Mouse (Mus musculus) liver, embryonic 14 days (tissue): Measurements from ENCODE around the gene Ugt2a1. TPM values are rescaled to one million over a fixed set of nuclear protein-coding genes. Genes with fewer than 3 reads are reported as not detected.

Source experiments
- polyA plus RNA-seq: library from polyadenylated mRNA; depleted of rRNA; stranded (reverse); fragments of >200 nt; gene quantifications from 2 replicates; pipeline ENCODE4 v1.2.3, GENCODE M21; 2012; rRNA removed

Gene Ugt2a1
- polyA plus RNA-seq = not detected in 2 replicates

GRCm38 (mm10) chr5:87490771-87491170, at the start of gene Ugt2a1:
Ugt2a1 (minus strand) TSS chr5:87490871.

GRCm38 (mm10) chr5:87538111-87538510, 47.4 kb upstream of the Ugt2a1 start, which contains the start of gene Sult1b1:
Sult1b1 (minus strand) TSS chr5:87538195.

GRCm38 (mm10) chr5:87486706-87487105, 4.0 kb downstream of the Ugt2a1 start, which contains the start of gene Gm43638:
Gm43638 (minus strand) TSS chr5:87486806.

GRCm38 (mm10) chr5:87482160-87482559, 8.5 kb downstream of the Ugt2a1 start, which contains the start of gene Ugt2a2:
Ugt2a2 (minus strand) TSS chr5:87482260.

GRCm38 (mm10) chr5:87424041-87424440, 66.6 kb downstream of the Ugt2a1 start, which contains the start of gene Ugt2b38:
Ugt2b38 (minus strand) TSS chr5:87424203.

Other genes starting within 250 kb of the Ugt2a1 start
- gene Ugt2b37, start 236.1 kb downstream of the Ugt2a1 start, polyA plus RNA-seq = not detected in 2 replicates
- not detected in 2 replicates for gene Ugt2a3, start 153.7 kb downstream of the Ugt2a1 start, polyA plus RNA-seq
- not detected in 2 replicates for gene Ugt2b38, start 66.7 kb downstream of the Ugt2a1 start, polyA plus RNA-seq
- not detected in 2 replicates for gene Ugt2a2, start 8.6 kb downstream of the Ugt2a1 start, polyA plus RNA-seq
- not detected in 2 replicates for gene Gm43638, start 4.1 kb downstream of the Ugt2a1 start, polyA plus RNA-seq
- gene Sult1b1, start 47.3 kb upstream of the Ugt2a1 start, polyA plus RNA-seq = 0.54 and 0.56 TPM in 2 replicates
- 1.2 and 1.4 TPM in 2 replicates for gene Sult1d1, start 78.2 kb upstream of the Ugt2a1 start, polyA plus RNA-seq
- gene Sult1e1, start 100.7 kb upstream of the Ugt2a1 start, polyA plus RNA-seq = not detected in 2 replicates
- gene Csn1s1, start 175.3 kb upstream of the Ugt2a1 start, polyA plus RNA-seq = not detected in 2 replicates
- not detected in 2 replicates for gene Csn2, start 208.8 kb upstream of the Ugt2a1 start, polyA plus RNA-seq